Mouse (Mus musculus): ENCODE results near the gene Slc29a4.
A peak's percentile ranks its signal among the peaks of the same experiment; 100 is the strongest.

The Slc29a4 gene

GRCm38 (mm10) chr5:142692248-142692647 is at the start of gene Slc29a4:
Gene Slc29a4, plus strand, starts transcription at chr5:142692512.
- DNase-seq (ENCODE audit: low read depth, low spot score) = no peak

- no peak for DNase-seq (ENCODE audit: low read depth, low spot score)
Observed at GRCm38 (mm10) chr5:142648162-142648561, 44.1 kb upstream of the Slc29a4 start.

- no peak for DNase-seq (ENCODE audit: low read depth, low spot score)
Observed at GRCm38 (mm10) chr5:142649460-142650050, 42.8 kb upstream of the Slc29a4 start.

- no peak for DNase-seq (ENCODE audit: low read depth, low spot score)
Observed at GRCm38 (mm10) chr5:142650390-142650789, 41.9 kb upstream of the Slc29a4 start.

- DNase-seq (ENCODE audit: low read depth, low spot score) = no peak
Observed at GRCm38 (mm10) chr5:142650794-142651497, 41.4 kb upstream of the Slc29a4 start.

GRCm38 (mm10) chr5:142652266-142652665 is 40.0 kb upstream of the Slc29a4 start:
- DNase-seq (ENCODE audit: low read depth, low spot score) = no peak

GRCm38 (mm10) chr5:142660656-142661434 is 31.5 kb upstream of the Slc29a4 start:
- DNase-seq (ENCODE audit: low read depth, low spot score) = no peak

- DNase-seq (ENCODE audit: low read depth, low spot score) = peak; percentile 97
Observed at GRCm38 (mm10) chr5:142667921-142668320, 24.4 kb upstream of the Slc29a4 start.

- DNase-seq (ENCODE audit: low read depth, low spot score) = peak; percentile 73
Observed at GRCm38 (mm10) chr5:142668556-142669263, 23.6 kb upstream of the Slc29a4 start.

- peak; percentile 54 for DNase-seq (ENCODE audit: low read depth, low spot score)
Observed at GRCm38 (mm10) chr5:142669726-142670125, 22.6 kb upstream of the Slc29a4 start.

GRCm38 (mm10) chr5:142673082-142673481 is 19.2 kb upstream of the Slc29a4 start:
- DNase-seq (ENCODE audit: low read depth, low spot score) = peak; percentile 27

GRCm38 (mm10) chr5:142678141-142678571 is 14.2 kb upstream of the Slc29a4 start:
- DNase-seq (ENCODE audit: low read depth, low spot score) = no peak

GRCm38 (mm10) chr5:142679065-142679464 is 13.2 kb upstream of the Slc29a4 start:
- no peak for DNase-seq (ENCODE audit: low read depth, low spot score)

- DNase-seq (ENCODE audit: low read depth, low spot score) = no peak
Observed at GRCm38 (mm10) chr5:142681911-142682310, 10.4 kb upstream of the Slc29a4 start.

- DNase-seq (ENCODE audit: low read depth, low spot score) = no peak
Observed at GRCm38 (mm10) chr5:142682529-142682928, 9.8 kb upstream of the Slc29a4 start.

GRCm38 (mm10) chr5:142688866-142689265 is 3.4 kb upstream of the Slc29a4 start:
- DNase-seq (ENCODE audit: low read depth, low spot score) = no peak

GRCm38 (mm10) chr5:142690343-142690742 is 2.0 kb upstream of the Slc29a4 start:
- no peak for DNase-seq (ENCODE audit: low read depth, low spot score)

GRCm38 (mm10) chr5:142692971-142693737 is 842 bp downstream of the Slc29a4 start:
- DNase-seq (ENCODE audit: low read depth, low spot score) = no peak

- DNase-seq (ENCODE audit: low read depth, low spot score) = no peak
Observed at GRCm38 (mm10) chr5:142693738-142694430, 1.6 kb downstream of the Slc29a4 start.

- DNase-seq (ENCODE audit: low read depth, low spot score) = peak; percentile 73
Observed at GRCm38 (mm10) chr5:142694627-142695340, 2.5 kb downstream of the Slc29a4 start.

All from R1 (cell line).